Mouse (Mus musculus) left cerebral cortex, postnatal 36 days (tissue): ENCODE results near the gene Asnsd1. TPM values are rescaled to one million over a fixed set of nuclear protein-coding genes. Genes with fewer than 3 reads are reported as not detected.

Experiments
- DNase-seq, 2 experiments: peaks; one replicate each; pipeline ENCODE4 v3.0.0; 2021 to 2022; ENCODE audit warnings: low spot score in 2 of 2, mixed read lengths in 1 of 2
- intact Hi-C: fragments of 180-260 bp; cut with DNase I; formaldehyde crosslinking; loops from one replicate; pipeline ENCODE4 v1.15.1; 2025
- total RNA-seq, 2 experiments: library from RNA; stranded (reverse); gene quantifications; 2 replicates each; pipeline ENCODE4 v1.2.3; 2021

The Asnsd1 gene
- total RNA-seq, 2 experiments from 2014 or later, result 25.0 to 26.7 TPM

- intact Hi-C loops, result no loop called here
- DNase-seq, result peak; percentile 94 to 96
These were observed 55.8 kb downstream of the Asnsd1 start, which contains the start of the genes Pms1, Ormdl1 and Gm28778 for GRCm38 (mm10) chr1:53296581-53297383. Pms1 (minus strand) TSS chr1:53297018. Ormdl1 (plus strand) TSS chr1:53297095. Gm28778 (plus strand) TSS chr1:53297111.

Other genes starting within 250 kb of the Asnsd1 start
- gene 1700019A02Rik, start 165.1 kb downstream of the Asnsd1 start, total RNA-seq, result not detected
- 10 to 100 TPM; 24.9 to 26.0 TPM for gene Pms1, start 55.7 kb downstream of the Asnsd1 start, total RNA-seq
- 10 to 100 TPM in 1 of 2 experiments, 1 to 10 TPM in 1; 7.3 to 10.3 TPM for gene Ormdl1, start 55.7 kb downstream of the Asnsd1 start, total RNA-seq
- gene Gm28778, start 55.6 kb downstream of the Asnsd1 start, total RNA-seq, result 1 to 10 TPM in 1 of 2 experiments, not detected in 1; 1.8 TPM
- gene Osgepl1, start 39.1 kb downstream of the Asnsd1 start, total RNA-seq, result 10 to 100 TPM; 19.6 to 21.3 TPM
- gene Asdurf, start 133 bp downstream of the Asnsd1 start, total RNA-seq, result 1 to 10 TPM in 1 of 2 experiments, not detected in 1; 3.5 TPM
- not detected for gene Gm28551, start 85 bp downstream of the Asnsd1 start, total RNA-seq